ENCODE assay signal across 10 mouse cellular contexts in genomic region chr1:184664098-184664375, GRCm38 (mm10).
DNase-seq lines count a peak whose midpoint lies in the region; ATAC-seq and TF ChIP-seq lines count a peak whose summit lies in the region.
"Had no signal": no experiment of that assay in that cellular context is flagged by ENCODE, and none has a peak within 500 bp of the region (broad histone marks: within the 10 kb centered on the region; RNA-seq: fewer than 3 reads in every experiment).

No protein-coding gene starts in this region.

- H3K36me3 ChIP-seq in lung, embryonic 14.5 days (ENCODE audit: insufficient read depth) = no peaks in the 10 kb centered on the region
- H3K36me3 ChIP-seq in intestine, embryonic 14.5 days (ENCODE audit: control insufficient read depth, insufficient read depth, low read length) = no peaks in the 10 kb centered on the region
- H3K36me3 ChIP-seq in neural tube, embryonic 14.5 days (ENCODE audit: control insufficient read depth, insufficient read depth, low read length) = no peaks in the 10 kb centered on the region
- H3K36me3 ChIP-seq: limb, embryonic 12.5 days; midbrain, embryonic 10.5 days had no signal

- intact Hi-C loops in gastrocnemius, adult 2 months (cut with DNase I) = no loop called here
- intact Hi-C loops in gastrocnemius, postnatal 14 days (cut with DNase I; ENCODE audit: low total_unique reads) = no loop called here

- H3K9me3 ChIP-seq in lung, embryonic 14.5 days (ENCODE audit: low read depth, low read length) = no peaks in the 10 kb centered on the region
- no peaks in the 10 kb centered on the region for H3K9me3 ChIP-seq in intestine, embryonic 14.5 days (ENCODE audit: control insufficient read depth, low read length)
- no peaks in the 10 kb centered on the region for H3K9me3 ChIP-seq in neural tube, embryonic 14.5 days (ENCODE audit: control insufficient read depth, low read length)
- H3K9me3 ChIP-seq: limb, embryonic 12.5 days; midbrain, embryonic 10.5 days had no signal

- no peak for TF ChIP-seq CTCF in gastrocnemius, adult 2 months (IDR thresholded peaks at IDR 0.05)
- TF ChIP-seq CTCF in lung, embryonic 14.5 days (IDR thresholded peaks at IDR 0.05; ENCODE audit: low read depth) = no peak

- 43% methylated on average over 5 of the region's 5 CpGs for WGBS in lung, embryonic 14.5 days
- WGBS in intestine, embryonic 14.5 days = 30% methylated on average over 5 of the region's 5 CpGs
- WGBS in neural tube, embryonic 14.5 days = 31% methylated on average over 5 of the region's 5 CpGs

- DNase-seq in gastrocnemius, adult 2 months = no peak
- DNase-seq in gastrocnemius, postnatal 14 days = no peak
- DNase-seq in lung, embryonic 14.5 days = no peak
- no peak for DNase-seq in lung, postnatal 4 days
- DNase-seq in intestine, embryonic 14.5 days (ENCODE audit: low spot score) = no peak
- DNase-seq in layer of hippocampus, postnatal 36 days = no peak

- H3K27me3 ChIP-seq in lung, embryonic 14.5 days (ENCODE audit: insufficient read depth, low read length) = no peaks in the 10 kb centered on the region
- H3K27me3 ChIP-seq in intestine, embryonic 14.5 days (replicated peaks; ENCODE audit: control insufficient read depth, insufficient read depth, low read length) = peaks cover 13% of the 10 kb centered on the region; the same call in 1 of the 2 replicates
- H3K27me3 ChIP-seq in neural tube, embryonic 14.5 days (ENCODE audit: control insufficient read depth, insufficient read depth, low read length) = no peaks in the 10 kb centered on the region
- H3K27me3 ChIP-seq: limb, embryonic 12.5 days had no signal

- H3K27ac ChIP-seq in gastrocnemius, adult 2 months = peak overlapping the region; percentile 50; the same call in 1 of the 2 replicates
- H3K27ac ChIP-seq in lung, embryonic 14.5 days (ENCODE audit: low read depth) = 0 out of 2 replicates have a peak overlapping the region, but pooled peaks have one; percentile 8
- H3K27ac ChIP-seq in intestine, embryonic 14.5 days (ENCODE audit: low read depth) = peak overlapping the region; percentile 11; the same call in 1 of the 2 replicates
- H3K27ac ChIP-seq in neural tube, embryonic 14.5 days (ENCODE audit: low read depth, low read length) = peak overlapping the region; percentile 48; the same call in 1 of the 2 replicates
- H3K27ac ChIP-seq: limb, embryonic 12.5 days; midbrain, embryonic 10.5 days had no signal

- H3K4me3 ChIP-seq in gastrocnemius, adult 2 months = peak overlapping the region; percentile 35
- H3K4me3 ChIP-seq in lung, embryonic 14.5 days (ENCODE audit: low read depth, low read length) = no peak overlapping the region
- H3K4me3 ChIP-seq in intestine, embryonic 14.5 days (ENCODE audit: low read depth, low read length) = no peak overlapping the region
- H3K4me3 ChIP-seq in neural tube, embryonic 14.5 days (ENCODE audit: low read depth, low read length) = no peak overlapping the region
- H3K4me3 ChIP-seq: limb, embryonic 12.5 days; midbrain, embryonic 10.5 days had no signal

- 0 out of 2 replicates have a peak, but pooled peaks have one; percentile 28 for ATAC-seq in lung, embryonic 14.5 days (ENCODE audit: insufficient read depth)
- ATAC-seq in intestine, embryonic 14.5 days (replicated peaks; ENCODE audit: low FRiP score, low TSS enrichment, low read depth) = no peak
- ATAC-seq in neural tube, embryonic 14.5 days (ENCODE audit: low read depth) = peak; percentile 70
- ATAC-seq in granulocyte monocyte progenitor cell, adult 5-6 weeks (replicated peaks; ENCODE audit: poor library complexity, severe bottlenecking) = no peak

- peaks cover 11% of the 10 kb centered on the region; the same call in 1 of the 2 replicates for H3K4me1 ChIP-seq in lung, embryonic 14.5 days (ENCODE audit: insufficient read depth)
- H3K4me1 ChIP-seq in intestine, embryonic 14.5 days (replicated peaks; ENCODE audit: control insufficient read depth, insufficient read depth, low read length) = peaks cover 10% of the 10 kb centered on the region
- peaks cover 12% of the 10 kb centered on the region for H3K4me1 ChIP-seq in neural tube, embryonic 14.5 days (ENCODE audit: control insufficient read depth, insufficient read depth, low read length)
- H3K4me1 ChIP-seq: limb, embryonic 12.5 days had no signal

- peak overlapping the region; percentile 39 for H3K4me2 ChIP-seq in lung, embryonic 14.5 days
- H3K4me2 ChIP-seq in intestine, embryonic 14.5 days (ENCODE audit: low read length) = peak overlapping the region; percentile 36
- H3K4me2 ChIP-seq in neural tube, embryonic 14.5 days (ENCODE audit: low read depth, low read length) = peak overlapping the region; percentile 30
- H3K4me2 ChIP-seq: limb, embryonic 12.5 days had no signal

- no peak overlapping the region for H3K9ac ChIP-seq in lung, embryonic 14.5 days
- H3K9ac ChIP-seq in intestine, embryonic 14.5 days (ENCODE audit: low read length) = no peak overlapping the region
- no peak overlapping the region for H3K9ac ChIP-seq in neural tube, embryonic 14.5 days (replicated peaks; ENCODE audit: low read depth, low read length)
- H3K9ac ChIP-seq: limb, embryonic 12.5 days had no signal

Comparison
In these comparisons a context has a peak if more than half of its experiments do, and no peak if none do; other contexts are left out.
1. ATAC-seq: peak in lung, embryonic 14.5 days (single experiment) and neural tube, embryonic 14.5 days (single experiment); none in intestine, embryonic 14.5 days (single experiment) and granulocyte monocyte progenitor cell, adult 5-6 weeks (single experiment).
2. Peak in every context shown above with its lines, with median percentiles within 50 percentile points of each other: H3K27ac ChIP-seq and H3K4me2 ChIP-seq.